In genomic region chr14:62347103-62347502, GRCm38 (mm10) we compare ENCODE assay signal across 14 mouse cellular contexts. TPM values are rescaled to one million over a fixed set of nuclear protein-coding genes. Genes with fewer than 3 reads are reported as not detected.
A peak's percentile ranks its signal among the peaks of the same experiment; 100 is the strongest.
DNase-seq lines count a peak whose midpoint lies in the region; ATAC-seq and TF ChIP-seq lines count a peak whose summit lies in the region.
"Had no signal": no experiment of that assay in that cellular context is flagged by ENCODE, and none has a peak within 500 bp of the region (broad histone marks: within the 10 kb centered on the region; RNA-seq: fewer than 3 reads in every experiment).

No protein-coding gene starts in this region.

- no peak for DNase-seq in heart, postnatal 36 days
- DNase-seq in spleen, adult 2 months (ENCODE audit: low read depth in 1 of 2, low spot score in 2 of 2) = no peak
- no peak for DNase-seq in spleen, postnatal 4 days (ENCODE audit: low spot score in 2 of 2)
- peak; percentile 42 for DNase-seq in skeletal muscle tissue, adult 2 months (ENCODE audit: low read depth, low spot score)
- DNase-seq in forebrain, embryonic 14.5 days (ENCODE audit: low spot score) = no peak
- DNase-seq in left cerebral cortex, adult 8-10 months (ENCODE audit: low spot score in 2 of 2) = no peak
- DNase-seq: cerebellum, adult 9-10 months had no signal

- H3K36me3 ChIP-seq in heart, embryonic 12.5 days = peaks cover 26% of the 10 kb centered on the region
- peaks cover 3% of the 10 kb centered on the region; the same call in 1 of the 2 replicates for H3K36me3 ChIP-seq in spleen, adult 2 months (ENCODE audit: control insufficient read depth, insufficient read depth, low read length)
- H3K36me3 ChIP-seq in forebrain, embryonic 14.5 days (ENCODE audit: control insufficient read depth, insufficient read depth, low read length) = peaks cover 24% of the 10 kb centered on the region; the same call in 1 of the 2 replicates
- H3K36me3 ChIP-seq: embryonic facial prominence, embryonic 12.5 days had no signal

- intact Hi-C loops in heart, postnatal 36 days (cut with DNase I) = no loop called here

- H3K27ac ChIP-seq in heart, embryonic 12.5 days (ENCODE audit: poor library complexity, severe bottlenecking) = no peak overlapping the region
- peak overlapping the region; percentile 50; the same call in 1 of the 2 replicates for H3K27ac ChIP-seq in spleen, adult 2 months (ENCODE audit: insufficient read depth, low read length)
- H3K27ac ChIP-seq in brown adipose tissue, adult 24 weeks (replicated peaks; ENCODE audit: low read depth, low read length) = no peak overlapping the region
- H3K27ac ChIP-seq in forebrain, embryonic 14.5 days (ENCODE audit: low read depth, low read length) = no peak overlapping the region
- H3K27ac ChIP-seq: embryonic facial prominence, embryonic 12.5 days; kidney, postnatal 0 days had no signal

- no peaks in the 10 kb centered on the region for H3K9me3 ChIP-seq in heart, embryonic 12.5 days (replicated peaks)
- H3K9me3 ChIP-seq in forebrain, embryonic 14.5 days (replicated peaks; ENCODE audit: control insufficient read depth, low read length) = no peaks in the 10 kb centered on the region
- H3K9me3 ChIP-seq: embryonic facial prominence, embryonic 12.5 days; forebrain, embryonic 10.5 days; megakaryocyte, embryonic 14.5 days had no signal

- 0 out of 2 replicates have a peak overlapping the region, but pooled peaks have one; percentile 9 for H3K9ac ChIP-seq in heart, embryonic 12.5 days
- H3K9ac ChIP-seq in forebrain, embryonic 14.5 days (ENCODE audit: low read length) = no peak overlapping the region
- H3K9ac ChIP-seq: embryonic facial prominence, embryonic 12.5 days had no signal

- TF ChIP-seq POLR2A in spleen, adult 2 months (IDR thresholded peaks at IDR 0.05; ENCODE audit: low read depth, low read length) = no peak

- no peak overlapping the region for H3K4me3 ChIP-seq in heart, embryonic 12.5 days
- peak overlapping the region; percentile 36; the same call in 1 of the 2 replicates for H3K4me3 ChIP-seq in spleen, adult 2 months (ENCODE audit: extremely low read depth, insufficient read depth, insufficient read length)
- peak overlapping the region; percentile 16 for H3K4me3 ChIP-seq in brown adipose tissue, adult 24 weeks (ENCODE audit: insufficient read depth, low read depth, low read length)
- no peak overlapping the region for H3K4me3 ChIP-seq in forebrain, embryonic 14.5 days (ENCODE audit: low read depth, low read length)
- H3K4me3 ChIP-seq: embryonic facial prominence, embryonic 12.5 days; forebrain, embryonic 10.5 days; megakaryocyte, embryonic 14.5 days; myocyte had no signal

- TF ChIP-seq CTCF in spleen, adult 2 months (IDR thresholded peaks at IDR 0.05; ENCODE audit: extremely low read depth, insufficient read depth, insufficient read length, insufficient replicate concordance) = no peak

- H3K4me2 ChIP-seq in heart, embryonic 12.5 days = no peak overlapping the region
- H3K4me2 ChIP-seq in forebrain, embryonic 14.5 days (ENCODE audit: low read length) = no peak overlapping the region
- H3K4me2 ChIP-seq: embryonic facial prominence, embryonic 12.5 days had no signal

- no peak for ATAC-seq in heart, embryonic 12.5 days (ENCODE audit: insufficient number of reproducible peaks, low FRiP score)
- ATAC-seq in forebrain, embryonic 14.5 days = no peak

- H3K27me3 ChIP-seq in heart, embryonic 12.5 days (replicated peaks) = no peaks in the 10 kb centered on the region
- H3K27me3 ChIP-seq in spleen, adult 2 months (ENCODE audit: control insufficient read depth, insufficient read depth, low read length) = no peaks in the 10 kb centered on the region
- no peaks in the 10 kb centered on the region for H3K27me3 ChIP-seq in forebrain, embryonic 14.5 days (replicated peaks; ENCODE audit: control insufficient read depth, insufficient read depth, low read length)
- H3K27me3 ChIP-seq: embryonic facial prominence, embryonic 12.5 days; megakaryocyte, embryonic 14.5 days had no signal

- 81% methylated on average over 7 of the region's 7 CpGs for WGBS in heart, embryonic 12.5 days
- WGBS in spleen, adult 2 months = 40% methylated on average over 7 of the region's 7 CpGs
- WGBS in forebrain, embryonic 14.5 days = 81% methylated on average over 7 of the region's 7 CpGs

- H3K4me1 ChIP-seq in heart, embryonic 12.5 days (replicated peaks) = peaks cover 27% of the 10 kb centered on the region
- peaks cover 5% of the 10 kb centered on the region; the same call in 1 of the 2 replicates for H3K4me1 ChIP-seq in spleen, adult 2 months (ENCODE audit: control insufficient read depth, insufficient read depth, insufficient read length)
- H3K4me1 ChIP-seq in brown adipose tissue, adult 24 weeks (ENCODE audit: control insufficient read depth, insufficient read depth, insufficient read length, low read length) = no peaks in the 10 kb centered on the region; the same call in 1 of the 2 replicates
- peaks cover 9% of the 10 kb centered on the region for H3K4me1 ChIP-seq in forebrain, embryonic 14.5 days (ENCODE audit: control insufficient read depth, insufficient read depth, low read length)

RNA-seq across cellular contexts. Expression of gene Dleu7, which starts 54.3 kb away (rescaled TPM):
- 1.4 and 1.7 TPM in 2 replicates for polyA plus RNA-seq in heart, embryonic 12.5 days (2016; fragmentation: Nextera tagmentation; extraction: Ambion mirVana)
- not detected for total RNA-seq in heart, postnatal 36 days (2021)
- 0.09 and 0.40 TPM in 2 replicates for polyA plus RNA-seq in spleen, adult 2 months (2012; rRNA removed)
- not detected in 2 replicates for polyA plus RNA-seq in brown adipose tissue, adult 24 weeks (2012; ENCODE audit: insufficient read depth, insufficient read length, missing spikeins)
- 24.3 and 28.2 TPM in 2 replicates for polyA plus RNA-seq in forebrain, embryonic 14.5 days (2014; fragmentation: Nextera tagmentation; extraction: Ambion mirVana)
- total RNA-seq in left cerebral cortex, adult 8-10 months (2022) = 1 to 10 TPM; 6.2 to 8.1 (median 7.2) TPM

RNA-seq across cellular contexts. Expression of gene Rnaseh2b, which starts 54.7 kb away (rescaled TPM):
- polyA plus RNA-seq in heart, embryonic 12.5 days (2016; fragmentation: Nextera tagmentation; extraction: Ambion mirVana) = 69.1 and 76.0 TPM in 2 replicates
- total RNA-seq in heart, postnatal 36 days (2021) = 10 to 100 TPM in 1 of 2 experiments, 1 to 10 TPM in 1; 9.6 to 11.1 TPM
- polyA plus RNA-seq in spleen, adult 2 months (2012; rRNA removed) = 2.2 and 2.4 TPM in 2 replicates
- 7.2 and 17.2 TPM in 2 replicates for polyA plus RNA-seq in brown adipose tissue, adult 24 weeks (2012; ENCODE audit: insufficient read depth, insufficient read length, missing spikeins)
- 79.6 and 82.6 TPM in 2 replicates for polyA plus RNA-seq in forebrain, embryonic 14.5 days (2014; fragmentation: Nextera tagmentation; extraction: Ambion mirVana)
- total RNA-seq in left cerebral cortex, adult 8-10 months (2022) = 10 to 100 TPM; 10.4 to 14.3 (median 13.1) TPM

Comparison
In these comparisons a context has a peak if more than half of its experiments do, and no peak if none do; other contexts are left out.
1. H3K4me3 ChIP-seq: peak in spleen, adult 2 months (single experiment) and brown adipose tissue, adult 24 weeks (single experiment); none in heart, embryonic 12.5 days (single experiment) and forebrain, embryonic 14.5 days (single experiment).